Mouse (Mus musculus) erythroblast, embryonic 14.5 days (primary cell): Measurements from ENCODE around the gene Psme2.

Source experiments
- GATA1 ChIP-seq: IDR thresholded peaks from 2 replicates; pipeline ENCODE4 v1.6.1; 2012; ENCODE audit warnings: low read length, inconsistent platforms, mixed read lengths
- TAL1 ChIP-seq: IDR thresholded peaks from 3 replicates; pipeline ENCODE4 v1.6.1; 2012; ENCODE audit warnings: low read length, inconsistent platforms, mixed read lengths

DNA sequence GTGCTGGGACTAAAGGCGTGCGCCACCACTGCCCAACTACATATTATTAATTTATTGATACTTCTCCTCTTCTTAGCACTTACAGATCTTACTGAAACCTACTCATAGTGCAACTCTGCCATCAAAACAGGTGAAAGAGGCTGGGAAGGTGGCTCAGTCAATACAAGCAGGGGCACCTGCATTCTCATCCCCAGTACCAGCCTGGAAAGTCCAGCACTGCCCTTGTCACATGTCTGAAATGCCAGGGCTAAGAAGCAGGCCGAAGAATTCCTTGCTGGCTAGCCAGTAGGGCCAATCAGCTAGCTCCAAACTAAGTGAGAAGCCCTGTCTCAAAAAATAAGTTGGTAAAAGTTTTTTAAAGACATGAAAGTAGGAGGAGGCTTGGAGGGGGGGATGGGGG lies 33.3 kb downstream of the Psme2 start:
- no peak for TF ChIP-seq TAL1
- no peak for TF ChIP-seq GATA1
